Mouse (Mus musculus): ENCODE data around the gene Nme1.

GRCm38 (mm10) chr11:93967381-93967780 lies 940 bp downstream of the Nme1 start:
- TF ChIP-seq CTCF (IDR thresholded peaks at IDR 0.05; ENCODE audit: low read depth, low read length): no peak
- no peak for TF ChIP-seq EP300 (IDR thresholded peaks at IDR 0.05; ENCODE audit: insufficient read depth, low read depth, low read length)
- TF ChIP-seq POLR2A (IDR thresholded peaks at IDR 0.05; ENCODE audit: insufficient read depth, low read length): no peak
